Mouse (Mus musculus) forebrain, embryonic 13.5 days (tissue): ENCODE results near the gene Emx2. TPM values are rescaled to one million over a fixed set of nuclear protein-coding genes. Genes with fewer than 3 reads are reported as not detected.

ENCODE experiments used
- ATAC-seq: fragments of 200-750 bp; cut with Nextera tagmentation; 2 replicates; pipeline ENCODE4 v1.8.0; 2017
- H3K27ac ChIP-seq: fragments of 300-500 bp; sonication (generic); 2 replicates; pipeline ENCODE4 v1.5.1; 2015; ENCODE audit warnings: inconsistent platforms, mild to moderate bottlenecking, moderate library complexity
- H3K27me3 ChIP-seq: fragments of 300-500 bp; sonication (generic); 2 replicates; pipeline ENCODE4 v1.6.1; 2015; ENCODE audit warnings: mild to moderate bottlenecking, inconsistent platforms
- H3K36me3 ChIP-seq: fragments of 300-500 bp; sonication (generic); 2 replicates; pipeline ENCODE4 v1.6.1; 2015; ENCODE audit warnings: mild to moderate bottlenecking, inconsistent platforms; ENCODE audit not compliant: poor library complexity, severe bottlenecking
- H3K4me1 ChIP-seq: fragments of 300-500 bp; sonication (generic); 2 replicates; pipeline ENCODE4 v1.6.1; 2015; ENCODE audit warnings: inconsistent platforms
- H3K4me2 ChIP-seq: fragments of 300-500 bp; sonication (generic); 2 replicates; pipeline ENCODE4 v1.6.1; 2015; ENCODE audit warnings: inconsistent platforms, mild to moderate bottlenecking, moderate library complexity
- H3K4me3 ChIP-seq: fragments of 300-500 bp; sonication (generic); 2 replicates; pipeline ENCODE4 v1.5.1; 2015; ENCODE audit warnings: mild to moderate bottlenecking, inconsistent platforms
- H3K9ac ChIP-seq: fragments of 300-500 bp; sonication (generic); 2 replicates; pipeline ENCODE4 v1.6.1; 2015; ENCODE audit warnings: mild to moderate bottlenecking, inconsistent platforms
- H3K9me3 ChIP-seq: fragments of 300-500 bp; sonication (generic); replicated peaks from 2 replicates; pipeline ENCODE4 v1.6.1; 2016; ENCODE audit warnings: inconsistent platforms
- WGBS: fragments of 180-500 bp; shearing (Covaris S2); methylation state at CpG from one replicate; pipeline ENCODE4 v1.1.7; 2015; 5-methylcytosine and 5-hydroxymethylcytosine counted together
- polyA plus RNA-seq: library from polyadenylated mRNA; unstranded; fragments of >200 nt; fragmentation: Nextera tagmentation; extraction: Ambion mirVana; gene quantifications from 2 replicates; pipeline ENCODE4 v1.2.1, GENCODE M21; 2015

Gene Emx2
- polyA plus RNA-seq, 1 experiment from 2014 or later, result 29.8 TPM

GRCm38 (mm10) chr19:59463842-59464443 lies 5.8 kb downstream of the Emx2 start:
- Histone ChIP-seq H3K9ac (peak overlapping the region; percentile 93), H3K27ac (peak overlapping the region; percentile 98), H3K27me3 (peaks cover 45% of the 10 kb centered on the region)

GRCm38 (mm10) chr19:59465281-59465680 lies 7.1 kb downstream of the Emx2 start:
- Histone ChIP-seq H3K4me3 (peak overlapping the region; percentile 65), H3K9ac (peak overlapping the region; percentile 93), H3K27me3 (peaks cover 56% of the 10 kb centered on the region), H3K4me1 (peaks cover 87% of the 10 kb centered on the region), H3K4me2 (peak overlapping the region; percentile 78), H3K27ac (peak overlapping the region; percentile 98), H3K9me3 (no peaks in the 10 kb centered on the region), H3K36me3 (peaks cover 4% of the 10 kb centered on the region; the same call in 1 of the 2 replicates)
- ATAC-seq, result no peak
- 9% methylated on average over 2 of the region's 2 CpGs for WGBS

More at GRCm38 (mm10) chr19:59463842-59464443, 5.8 kb downstream of the Emx2 start:
- H3K4me1 ChIP-seq, result peaks cover 81% of the 10 kb centered on the region
- peaks cover 4% of the 10 kb centered on the region; the same call in 1 of the 2 replicates for H3K36me3 ChIP-seq
- ATAC-seq, result no peak
- no peaks in the 10 kb centered on the region for H3K9me3 ChIP-seq
- 3% methylated on average over 19 of the region's 19 CpGs for WGBS
- H3K4me3 ChIP-seq, result peak overlapping the region; percentile 65
- H3K4me2 ChIP-seq, result peak overlapping the region; percentile 78

GRCm38 (mm10) chr19:59465751-59466410 lies 7.7 kb downstream of the Emx2 start:
- ATAC-seq, result no peak
- Histone ChIP-seq H3K9me3 (no peaks in the 10 kb centered on the region), H3K4me3 (peak overlapping the region; percentile 38), H3K36me3 (peaks cover 4% of the 10 kb centered on the region; the same call in 1 of the 2 replicates), H3K27ac (peak overlapping the region; percentile 98), H3K27me3 (peaks cover 58% of the 10 kb centered on the region), H3K9ac (peak overlapping the region; percentile 93), H3K4me1 (peaks cover 89% of the 10 kb centered on the region), H3K4me2 (peak overlapping the region; percentile 78)
- WGBS, result 2% methylated on average over 10 of the region's 10 CpGs

- H3K9ac ChIP-seq, result peak overlapping the region; percentile 93
- WGBS, result 3% methylated on average over 6 of the region's 6 CpGs
- H3K4me3 ChIP-seq, result peak overlapping the region; percentile 38
- H3K36me3 ChIP-seq, result peaks cover 4% of the 10 kb centered on the region; the same call in 1 of the 2 replicates
- no peaks in the 10 kb centered on the region for H3K9me3 ChIP-seq
- peaks cover 91% of the 10 kb centered on the region for H3K4me1 ChIP-seq
- H3K4me2 ChIP-seq, result peak overlapping the region; percentile 78
- ATAC-seq, result no peak
- H3K27ac ChIP-seq, result peak overlapping the region; percentile 98
- peaks cover 61% of the 10 kb centered on the region for H3K27me3 ChIP-seq
These were observed 8.3 kb downstream of the Emx2 start for GRCm38 (mm10) chr19:59466417-59466937.

GRCm38 (mm10) chr19:59467016-59467412 lies 8.8 kb downstream of the Emx2 start:
- Histone ChIP-seq H3K27me3 (peaks cover 61% of the 10 kb centered on the region), H3K4me2 (peak overlapping the region; percentile 78), H3K9me3 (no peaks in the 10 kb centered on the region), H3K36me3 (no peaks in the 10 kb centered on the region), H3K27ac (peak overlapping the region; percentile 98), H3K4me3 (peak overlapping the region; percentile 38), H3K4me1 (peaks cover 87% of the 10 kb centered on the region), H3K9ac (peak overlapping the region; percentile 61)
- peak; percentile 9; the same call in 1 of the 2 replicates for ATAC-seq
- WGBS, result 1% methylated on average over 19 of the region's 19 CpGs

- Histone ChIP-seq H3K4me2 (peak overlapping the region; percentile 78), H3K27me3 (peaks cover 62% of the 10 kb centered on the region), H3K4me3 (peak overlapping the region; percentile 38), H3K9ac (peak overlapping the region; percentile 61), H3K4me1 (peaks cover 83% of the 10 kb centered on the region), H3K36me3 (no peaks in the 10 kb centered on the region), H3K27ac (peak overlapping the region; percentile 98), H3K9me3 (no peaks in the 10 kb centered on the region)
- peak; percentile 19; the same call in 1 of the 2 replicates for ATAC-seq
- WGBS, result 1% methylated on average over 23 of the region's 23 CpGs
These were observed 9.4 kb downstream of the Emx2 start for GRCm38 (mm10) chr19:59467413-59468064.

- ATAC-seq, result peak; percentile 20; the same call in 1 of the 2 replicates
- Histone ChIP-seq H3K27ac (peak overlapping the region; percentile 98), H3K9me3 (no peaks in the 10 kb centered on the region), H3K4me3 (peak overlapping the region; percentile 38), H3K36me3 (no peaks in the 10 kb centered on the region), H3K4me1 (peaks cover 77% of the 10 kb centered on the region), H3K4me2 (peak overlapping the region; percentile 78), H3K9ac (peak overlapping the region; percentile 61; the same call in 1 of the 2 replicates), H3K27me3 (peaks cover 61% of the 10 kb centered on the region)
- WGBS, result 5% methylated on average over 23 of the region's 27 CpGs
These were observed 10.1 kb downstream of the Emx2 start for GRCm38 (mm10) chr19:59468065-59468810.

- peak overlapping the region; percentile 59 for H3K9ac ChIP-seq
- H3K27ac ChIP-seq, result peak overlapping the region; percentile 98
- peaks cover 57% of the 10 kb centered on the region for H3K27me3 ChIP-seq
- peak overlapping the region; percentile 78 for H3K4me2 ChIP-seq
- no peaks in the 10 kb centered on the region for H3K9me3 ChIP-seq
- H3K4me1 ChIP-seq, result peaks cover 66% of the 10 kb centered on the region
- peak overlapping the region; percentile 38 for H3K4me3 ChIP-seq
- ATAC-seq, result peak; percentile 14; the same call in 1 of the 2 replicates
- no peaks in the 10 kb centered on the region for H3K36me3 ChIP-seq
- WGBS, result 1% methylated on average over 35 of the region's 35 CpGs
These were observed 11.1 kb downstream of the Emx2 start for GRCm38 (mm10) chr19:59469035-59469949.

GRCm38 (mm10) chr19:59470074-59470630 lies 12.0 kb downstream of the Emx2 start:
- peak; percentile 44 for ATAC-seq
- 12% methylated on average over 11 of the region's 11 CpGs for WGBS
- Histone ChIP-seq H3K36me3 (no peaks in the 10 kb centered on the region), H3K4me1 (peaks cover 61% of the 10 kb centered on the region), H3K4me3 (peak overlapping the region; percentile 38), H3K4me2 (peak overlapping the region; percentile 78), H3K9ac (peak overlapping the region; percentile 59), H3K27ac (peak overlapping the region; percentile 98), H3K9me3 (no peaks in the 10 kb centered on the region), H3K27me3 (peaks cover 53% of the 10 kb centered on the region)

- Histone ChIP-seq H3K4me2 (peak overlapping the region; percentile 53), H3K4me3 (0 out of 2 replicates have a peak overlapping the region, but pooled peaks have one; percentile 17), H3K27ac (peak overlapping the region; percentile 98), H3K27me3 (peaks cover 49% of the 10 kb centered on the region), H3K9ac (peak overlapping the region; percentile 52), H3K4me1 (peaks cover 54% of the 10 kb centered on the region), H3K36me3 (no peaks in the 10 kb centered on the region), H3K9me3 (no peaks in the 10 kb centered on the region)
- under 1% methylated on average over 13 of the region's 13 CpGs for WGBS
- no peak for ATAC-seq
These were observed 12.7 kb downstream of the Emx2 start for GRCm38 (mm10) chr19:59470913-59471312.
